Mouse (Mus musculus): Measurements from ENCODE around the gene Rnf183. TPM values are rescaled to one million over a fixed set of nuclear protein-coding genes. Genes with fewer than 3 reads are reported as not detected.
A peak's percentile ranks its signal among the peaks of the same experiment; 100 is the strongest.
"Not testable (repeated sequence)": the region's sequence is repeated elsewhere in the genome, so short reads cannot be mapped to it uniquely, and the experiment has no call there.

Gene Rnf183
- 0.85 TPM in 1 of 2 replicates, not detected in the other for total RNA-seq (2014; rRNA removed)
- polyA plus RNA-seq (2015; fragmentation: Nextera tagmentation; extraction: Ambion mirVana) = 0.11 and 0.39 TPM in 2 replicates

GRCm38 (mm10) chr4:62435081-62435480 lies at the start of gene Rnf183:
TSS of gene Rnf183 (minus strand) at chr4:62435252.
- Histone ChIP-seq H3K4me2 (ENCODE audit: low read depth, low read length, poor library complexity, severe bottlenecking) (no peak within 1 kb of the TSS), H3K4me3 (ENCODE audit: low read depth, low read length) (no peak within 1 kb of the TSS), H3K27me3 (ENCODE audit: insufficient read depth, low read length) (no peaks in the 10 kb centered on the region), H3K36me3 (ENCODE audit: insufficient read depth, low read length) (no peaks in the 10 kb centered on the region), H3K4me1 (ENCODE audit: insufficient read depth, low read length) (no peaks in the 10 kb centered on the region), H3K9ac (replicated peaks; ENCODE audit: low read length, poor library complexity, severe bottlenecking) (no peak within 1 kb of the TSS), H3K27ac (ENCODE audit: low read depth, low read length) (no peak within 1 kb of the TSS), H3K9me3 (ENCODE audit: low read length) (no peaks in the 10 kb centered on the region)
- TF ChIP-seq CTCF (IDR thresholded peaks at IDR 0.05) = no peak
- DNase-seq (ENCODE audit: low spot score) = no peak
- 84% methylated on average over 6 of the region's 6 CpGs for WGBS
- ATAC-seq (ENCODE audit: low FRiP score) = no peak

GRCm38 (mm10) chr4:62480709-62481605 lies 45.9 kb upstream of the Rnf183 start:
- Histone ChIP-seq H3K4me3 (ENCODE audit: low read depth, low read length) (no peak overlapping the region), H3K4me2 (ENCODE audit: low read depth, low read length, poor library complexity, severe bottlenecking) (no peak overlapping the region), H3K36me3 (ENCODE audit: insufficient read depth, low read length) (no peaks in the 10 kb centered on the region), H3K27me3 (ENCODE audit: insufficient read depth, low read length) (0 out of 2 replicates have a peak, but pooled peaks cover 4% of the 10 kb centered on the region), H3K9me3 (ENCODE audit: low read length) (no peaks in the 10 kb centered on the region), H3K4me1 (ENCODE audit: insufficient read depth, low read length) (no peaks in the 10 kb centered on the region), H3K9ac (replicated peaks; ENCODE audit: low read length, poor library complexity, severe bottlenecking) (no peak overlapping the region), H3K27ac (ENCODE audit: low read depth, low read length) (no peak overlapping the region)
- no peak for DNase-seq (ENCODE audit: low spot score)
- no peak for TF ChIP-seq CTCF (IDR thresholded peaks at IDR 0.05)
- peak; percentile 21; the same call in 1 of the 2 replicates for ATAC-seq (ENCODE audit: low FRiP score)
- WGBS = 46% methylated on average over 10 of the region's 10 CpGs

- 2% methylated on average over 59 of the region's 71 CpGs for WGBS
- Histone ChIP-seq H3K4me1 (ENCODE audit: insufficient read depth, low read length) (no peaks in the 10 kb centered on the region), H3K9me3 (ENCODE audit: low read length) (no peaks in the 10 kb centered on the region), H3K4me2 (ENCODE audit: low read depth, low read length, poor library complexity, severe bottlenecking) (peak within 1 kb of the TSS; percentile 78), H3K27me3 (ENCODE audit: insufficient read depth, low read length) (0 out of 2 replicates have a peak, but pooled peaks cover 4% of the 10 kb centered on the region), H3K36me3 (ENCODE audit: insufficient read depth, low read length) (no peaks in the 10 kb centered on the region), H3K9ac (replicated peaks; ENCODE audit: low read length, poor library complexity, severe bottlenecking) (peak within 1 kb of the TSS; percentile 46), H3K27ac (ENCODE audit: low read depth, low read length) (no peak within 1 kb of the TSS), H3K4me3 (ENCODE audit: low read depth, low read length) (peak within 1 kb of the TSS; percentile 41)
- DNase-seq (ENCODE audit: low spot score) (no peak), ATAC-seq (ENCODE audit: low FRiP score) (peak; percentile 67)
- TF ChIP-seq CTCF (IDR thresholded peaks at IDR 0.05) = no peak
These were observed 45.1 kb upstream of the Rnf183 start, which contains the start of gene Bspry for GRCm38 (mm10) chr4:62479937-62480708. TSS of gene Bspry (plus strand) at chr4:62480053.

- not testable (repeated sequence) for DNase-seq (ENCODE audit: low spot score); H3K36me3 ChIP-seq (ENCODE audit: insufficient read depth, low read length); H3K27me3 ChIP-seq (ENCODE audit: insufficient read depth, low read length); H3K9me3 ChIP-seq (ENCODE audit: low read length); H3K4me1 ChIP-seq (ENCODE audit: insufficient read depth, low read length); ATAC-seq (ENCODE audit: low FRiP score); H3K27ac ChIP-seq (ENCODE audit: low read depth, low read length)
- Histone ChIP-seq H3K4me2 (ENCODE audit: low read depth, low read length, poor library complexity, severe bottlenecking) (peak overlapping the region; percentile 78), H3K9ac (replicated peaks; ENCODE audit: low read length, poor library complexity, severe bottlenecking) (peak overlapping the region; percentile 46), H3K4me3 (ENCODE audit: low read depth, low read length) (peak overlapping the region; percentile 41)
- WGBS = 15% methylated on average over 11 of the region's 11 CpGs
- peak; percentile 77 for TF ChIP-seq CTCF (IDR thresholded peaks at IDR 0.05)
These were observed 44.5 kb upstream of the Rnf183 start for GRCm38 (mm10) chr4:62479593-62479936.

GRCm38 (mm10) chr4:62477542-62478244 lies 42.6 kb upstream of the Rnf183 start:
- 83% methylated on average over 6 of the region's 6 CpGs for WGBS
- Histone ChIP-seq H3K9ac (replicated peaks; ENCODE audit: low read length, poor library complexity, severe bottlenecking) (no peak overlapping the region), H3K27me3 (ENCODE audit: insufficient read depth, low read length) (0 out of 2 replicates have a peak, but pooled peaks cover 4% of the 10 kb centered on the region), H3K27ac (ENCODE audit: low read depth, low read length) (no peak overlapping the region), H3K36me3 (ENCODE audit: insufficient read depth, low read length) (no peaks in the 10 kb centered on the region), H3K4me3 (ENCODE audit: low read depth, low read length) (no peak overlapping the region), H3K9me3 (ENCODE audit: low read length) (no peaks in the 10 kb centered on the region), H3K4me2 (ENCODE audit: low read depth, low read length, poor library complexity, severe bottlenecking) (no peak overlapping the region), H3K4me1 (ENCODE audit: insufficient read depth, low read length) (no peaks in the 10 kb centered on the region)
- ATAC-seq (ENCODE audit: low FRiP score) = no peak
- no peak for DNase-seq (ENCODE audit: low spot score)
- TF ChIP-seq CTCF (IDR thresholded peaks at IDR 0.05) = no peak
